Mouse (Mus musculus): ENCODE measurements around the gene Parva. TPM values are rescaled to one million over a fixed set of nuclear protein-coding genes. Genes with fewer than 3 reads are reported as not detected.

The Parva gene
- polyA plus RNA-seq, 1 experiment = 78.3 TPM

- WGBS = 77% methylated on average over 10 of the region's 10 CpGs
- H3K27ac ChIP-seq (ENCODE audit: insufficient read depth, low read depth, low read length) = no peak overlapping the region
These were observed 44.9 kb downstream of the Parva start for GRCm38 (mm10) chr7:112472024-112472707.

DNA sequence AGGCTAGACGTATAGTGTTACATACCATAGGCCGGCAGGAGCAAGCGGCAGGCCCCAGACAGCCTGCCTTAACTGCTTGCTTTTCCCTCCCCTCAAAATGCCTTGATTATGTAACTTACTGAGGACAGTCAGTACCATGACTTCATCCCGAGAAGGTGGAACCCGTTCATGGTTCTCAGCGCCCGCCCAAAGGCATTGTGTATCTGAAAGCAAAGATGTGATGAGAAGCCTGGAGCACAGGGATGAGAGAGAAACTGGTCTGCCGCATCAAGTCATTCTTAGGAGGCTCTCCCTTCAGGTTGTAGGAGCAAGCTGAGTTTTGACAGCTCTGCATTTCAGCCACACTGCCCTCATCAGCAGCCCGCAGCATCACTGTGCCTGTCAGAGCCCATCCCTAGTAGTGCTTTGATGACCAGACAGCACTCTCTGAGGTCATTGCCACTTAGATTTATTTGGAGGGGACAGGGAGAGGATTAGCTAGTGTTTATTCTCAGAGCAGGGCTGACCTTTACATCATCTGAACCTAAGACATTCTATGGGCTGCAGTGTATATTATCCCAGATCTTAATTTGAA is 45.5 kb downstream of the Parva start:
- Histone ChIP-seq H3K27ac (ENCODE audit: insufficient read depth, low read depth, low read length) (no peak overlapping the region), H3K27me3 (replicated peaks; ENCODE audit: control insufficient read depth, insufficient read depth, low read length) (no peaks in the 10 kb centered on the region), H3K4me1 (ENCODE audit: control insufficient read depth, insufficient read depth, low read length) (peaks cover 22% of the 10 kb centered on the region), H3K4me3 (ENCODE audit: insufficient read depth, low read depth, low read length) (no peak overlapping the region), H3K36me3 (ENCODE audit: control insufficient read depth, insufficient read depth, low read length) (no peaks in the 10 kb centered on the region)
- TF ChIP-seq CTCF (conservative IDR thresholded peaks at IDR 0.05; ENCODE audit: insufficient read depth, insufficient read length, low read depth, low read length) (no peak), POLR2A (IDR thresholded peaks at IDR 0.05; ENCODE audit: low read depth, low read length) (no peak)
- 84% methylated on average over 9 of the region's 9 CpGs for WGBS
- no peak for DNase-seq

More at GRCm38 (mm10) chr7:112472024-112472707, 44.9 kb downstream of the Parva start:
- DNase-seq = no peak
- H3K4me1 ChIP-seq (ENCODE audit: control insufficient read depth, insufficient read depth, low read length) = peaks cover 26% of the 10 kb centered on the region
- TF ChIP-seq POLR2A (IDR thresholded peaks at IDR 0.05; ENCODE audit: low read depth, low read length) = no peak
- no peak for TF ChIP-seq CTCF (conservative IDR thresholded peaks at IDR 0.05; ENCODE audit: insufficient read depth, insufficient read length, low read depth, low read length)
- no peaks in the 10 kb centered on the region for H3K27me3 ChIP-seq (replicated peaks; ENCODE audit: control insufficient read depth, insufficient read depth, low read length)
- H3K4me3 ChIP-seq (ENCODE audit: insufficient read depth, low read depth, low read length) = no peak overlapping the region
- H3K36me3 ChIP-seq (ENCODE audit: control insufficient read depth, insufficient read depth, low read length) = no peaks in the 10 kb centered on the region

GRCm38 (mm10) chr7:112473649-112474435 is 46.5 kb downstream of the Parva start:
- peak; percentile 82 for DNase-seq
- H3K27ac ChIP-seq (ENCODE audit: insufficient read depth, low read depth, low read length) = peak overlapping the region; percentile 61
- no peak for TF ChIP-seq CTCF (conservative IDR thresholded peaks at IDR 0.05; ENCODE audit: insufficient read depth, insufficient read length, low read depth, low read length)
- TF ChIP-seq POLR2A (IDR thresholded peaks at IDR 0.05; ENCODE audit: low read depth, low read length) = no peak
- 41% methylated on average over 14 of the region's 14 CpGs for WGBS
- no peaks in the 10 kb centered on the region for H3K36me3 ChIP-seq (ENCODE audit: control insufficient read depth, insufficient read depth, low read length)
- H3K27me3 ChIP-seq (replicated peaks; ENCODE audit: control insufficient read depth, insufficient read depth, low read length) = no peaks in the 10 kb centered on the region
- H3K4me1 ChIP-seq (ENCODE audit: control insufficient read depth, insufficient read depth, low read length) = peaks cover 25% of the 10 kb centered on the region
- H3K4me3 ChIP-seq (ENCODE audit: insufficient read depth, low read depth, low read length) = no peak overlapping the region

- peak; percentile 65 for DNase-seq
- TF ChIP-seq CTCF (conservative IDR thresholded peaks at IDR 0.05; ENCODE audit: insufficient read depth, insufficient read length, low read depth, low read length) (no peak), POLR2A (IDR thresholded peaks at IDR 0.05; ENCODE audit: low read depth, low read length) (no peak)
- Histone ChIP-seq H3K36me3 (ENCODE audit: control insufficient read depth, insufficient read depth, low read length) (no peaks in the 10 kb centered on the region), H3K27me3 (replicated peaks; ENCODE audit: control insufficient read depth, insufficient read depth, low read length) (no peaks in the 10 kb centered on the region), H3K27ac (ENCODE audit: insufficient read depth, low read depth, low read length) (no peak overlapping the region), H3K4me1 (ENCODE audit: control insufficient read depth, insufficient read depth, low read length) (peaks cover 15% of the 10 kb centered on the region), H3K4me3 (ENCODE audit: insufficient read depth, low read depth, low read length) (no peak overlapping the region)
- WGBS = 36% methylated on average over 6 of the region's 6 CpGs
These were observed 51.8 kb downstream of the Parva start for GRCm38 (mm10) chr7:112479116-112479515.

GRCm38 (mm10) chr7:112481031-112481430 is 53.7 kb downstream of the Parva start:
- TF ChIP-seq POLR2A (IDR thresholded peaks at IDR 0.05; ENCODE audit: low read depth, low read length) (no peak), CTCF (conservative IDR thresholded peaks at IDR 0.05; ENCODE audit: insufficient read depth, insufficient read length, low read depth, low read length) (no peak)
- no peaks in the 10 kb centered on the region for H3K27me3 ChIP-seq (replicated peaks; ENCODE audit: control insufficient read depth, insufficient read depth, low read length)
- H3K36me3 ChIP-seq (ENCODE audit: control insufficient read depth, insufficient read depth, low read length) = no peaks in the 10 kb centered on the region
- WGBS = 58% methylated on average over 1 of the region's 1 CpGs
- H3K4me3 ChIP-seq (ENCODE audit: insufficient read depth, low read depth, low read length) = no peak overlapping the region
- H3K27ac ChIP-seq (ENCODE audit: insufficient read depth, low read depth, low read length) = no peak overlapping the region
- DNase-seq = no peak
- peaks cover 10% of the 10 kb centered on the region for H3K4me1 ChIP-seq (ENCODE audit: control insufficient read depth, insufficient read depth, low read length)

GRCm38 (mm10) chr7:112482572-112482971 is 55.3 kb downstream of the Parva start:
- WGBS = 79% methylated on average over 7 of the region's 7 CpGs
- H3K36me3 ChIP-seq (ENCODE audit: control insufficient read depth, insufficient read depth, low read length) = no peaks in the 10 kb centered on the region
- no peak overlapping the region for H3K27ac ChIP-seq (ENCODE audit: insufficient read depth, low read depth, low read length)
- DNase-seq = no peak
- H3K4me1 ChIP-seq (ENCODE audit: control insufficient read depth, insufficient read depth, low read length) = peaks cover 10% of the 10 kb centered on the region
- no peaks in the 10 kb centered on the region for H3K27me3 ChIP-seq (replicated peaks; ENCODE audit: control insufficient read depth, insufficient read depth, low read length)
- no peak for TF ChIP-seq POLR2A (IDR thresholded peaks at IDR 0.05; ENCODE audit: low read depth, low read length)
- TF ChIP-seq CTCF (conservative IDR thresholded peaks at IDR 0.05; ENCODE audit: insufficient read depth, insufficient read length, low read depth, low read length) = no peak
- H3K4me3 ChIP-seq (ENCODE audit: insufficient read depth, low read depth, low read length) = no peak overlapping the region

- Histone ChIP-seq H3K36me3 (ENCODE audit: control insufficient read depth, insufficient read depth, low read length) (no peaks in the 10 kb centered on the region), H3K4me3 (ENCODE audit: insufficient read depth, low read depth, low read length) (no peak overlapping the region), H3K27me3 (replicated peaks; ENCODE audit: control insufficient read depth, insufficient read depth, low read length) (no peaks in the 10 kb centered on the region), H3K4me1 (ENCODE audit: control insufficient read depth, insufficient read depth, low read length) (peaks cover 10% of the 10 kb centered on the region), H3K27ac (ENCODE audit: insufficient read depth, low read depth, low read length) (no peak overlapping the region)
- DNase-seq = no peak
- TF ChIP-seq CTCF (conservative IDR thresholded peaks at IDR 0.05; ENCODE audit: insufficient read depth, insufficient read length, low read depth, low read length) (no peak), POLR2A (IDR thresholded peaks at IDR 0.05; ENCODE audit: low read depth, low read length) (no peak)
- 66% methylated on average over 2 of the region's 2 CpGs for WGBS
These were observed 56.1 kb downstream of the Parva start for GRCm38 (mm10) chr7:112483382-112483781.
